Mouse (Mus musculus): ENCODE measurements around the gene Sspn. TPM values are rescaled to one million over a fixed set of nuclear protein-coding genes. Genes with fewer than 3 reads are reported as not detected.

The Sspn gene
- polyA plus RNA-seq, 1 experiment, result 2.9 TPM

DNA sequence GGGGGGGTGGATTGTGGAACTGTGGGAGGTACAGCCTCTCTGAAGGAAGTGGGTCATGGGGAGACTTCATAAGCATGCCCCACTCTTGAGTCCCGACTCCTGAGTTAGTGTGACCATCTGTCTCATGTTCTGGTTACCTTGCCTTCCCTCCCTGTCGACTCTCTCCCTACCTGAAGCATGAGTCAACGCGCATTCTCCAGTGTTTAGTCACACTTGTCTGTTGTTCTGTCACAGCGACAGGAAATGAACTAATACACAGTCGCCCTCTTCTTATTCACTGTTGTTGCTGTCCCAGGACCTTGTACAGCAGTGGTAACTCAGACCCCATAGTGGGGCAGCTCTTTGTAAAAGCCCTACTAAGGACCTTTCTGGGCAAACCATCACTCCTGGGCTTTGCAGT is 41.4 kb downstream of the Sspn start:
- no peak for DNase-seq
- H3K36me3 ChIP-seq (ENCODE audit: control insufficient read depth, insufficient read depth, low read length), result no peaks in the 10 kb centered on the region
- 80% methylated on average over 6 of the region's 6 CpGs for WGBS
- TF ChIP-seq CTCF (conservative IDR thresholded peaks at IDR 0.05; ENCODE audit: insufficient read depth, insufficient read length, low read depth, low read length), result no peak
- no peak for TF ChIP-seq POLR2A (IDR thresholded peaks at IDR 0.05; ENCODE audit: low read depth, low read length)
- H3K4me1 ChIP-seq (ENCODE audit: control insufficient read depth, insufficient read depth, low read length), result no peaks in the 10 kb centered on the region
- no peak overlapping the region for H3K4me3 ChIP-seq (ENCODE audit: insufficient read depth, low read depth, low read length)
- H3K27me3 ChIP-seq (replicated peaks; ENCODE audit: control insufficient read depth, insufficient read depth, low read length), result no peaks in the 10 kb centered on the region
- no peak overlapping the region for H3K27ac ChIP-seq (ENCODE audit: insufficient read depth, low read depth, low read length)

DNA sequence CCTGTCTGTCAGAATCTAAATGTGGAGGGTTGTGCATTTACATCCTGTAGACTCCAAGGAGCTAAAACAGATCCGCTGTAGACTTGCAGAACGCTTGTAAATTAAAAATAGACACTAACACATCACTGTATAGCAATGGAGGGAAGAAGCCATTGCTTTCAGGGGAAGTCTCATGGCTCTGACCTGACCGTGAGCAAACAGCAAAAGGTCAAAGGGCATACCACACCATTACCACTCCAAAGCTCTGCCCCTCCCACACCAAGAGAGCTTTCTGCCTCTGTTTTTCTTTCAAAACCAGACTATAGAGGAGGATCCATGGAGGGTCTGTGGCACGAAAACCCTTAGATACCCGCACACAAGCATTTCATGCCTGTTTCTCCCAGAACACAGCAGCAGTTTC is 41.9 kb downstream of the Sspn start:
- TF ChIP-seq CTCF (conservative IDR thresholded peaks at IDR 0.05; ENCODE audit: insufficient read depth, insufficient read length, low read depth, low read length), result no peak
- TF ChIP-seq POLR2A (IDR thresholded peaks at IDR 0.05; ENCODE audit: low read depth, low read length), result no peak
- WGBS, result 76% methylated on average over 5 of the region's 5 CpGs
- DNase-seq, result no peak

DNA sequence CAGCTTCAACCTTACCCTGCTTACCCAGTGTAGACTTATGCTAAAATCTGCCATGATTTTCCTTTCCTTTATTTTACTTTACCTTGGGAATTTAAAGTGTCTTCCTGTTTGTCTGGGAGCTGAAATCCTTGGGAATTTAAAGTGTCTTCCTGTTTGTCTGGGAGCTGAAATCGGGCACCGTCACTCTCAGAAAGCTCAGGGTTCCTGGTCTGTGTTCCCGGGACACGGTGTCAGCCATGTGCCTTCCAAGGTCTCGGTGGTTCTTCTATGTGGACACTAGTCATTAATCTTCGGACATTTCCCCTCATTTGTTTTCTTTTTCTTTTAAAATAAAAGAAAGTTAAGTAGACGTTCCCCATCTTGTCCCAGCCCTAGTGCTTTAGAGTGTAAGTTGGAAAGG is 43.3 kb downstream of the Sspn start:
- WGBS, result 21% methylated on average over 7 of the region's 7 CpGs
- TF ChIP-seq CTCF (conservative IDR thresholded peaks at IDR 0.05; ENCODE audit: insufficient read depth, insufficient read length, low read depth, low read length) (no peak), POLR2A (IDR thresholded peaks at IDR 0.05; ENCODE audit: low read depth, low read length) (no peak)
- DNase-seq, result no peak
- Histone ChIP-seq H3K36me3 (ENCODE audit: control insufficient read depth, insufficient read depth, low read length) (no peaks in the 10 kb centered on the region), H3K4me1 (ENCODE audit: control insufficient read depth, insufficient read depth, low read length) (no peaks in the 10 kb centered on the region), H3K27ac (ENCODE audit: insufficient read depth, low read depth, low read length) (no peak overlapping the region), H3K27me3 (replicated peaks; ENCODE audit: control insufficient read depth, insufficient read depth, low read length) (no peaks in the 10 kb centered on the region), H3K4me3 (ENCODE audit: insufficient read depth, low read depth, low read length) (no peak overlapping the region)

More for the DNA sequence above, 41.9 kb downstream of the Sspn start:
- Histone ChIP-seq H3K4me1 (ENCODE audit: control insufficient read depth, insufficient read depth, low read length) (no peaks in the 10 kb centered on the region), H3K36me3 (ENCODE audit: control insufficient read depth, insufficient read depth, low read length) (no peaks in the 10 kb centered on the region), H3K27me3 (replicated peaks; ENCODE audit: control insufficient read depth, insufficient read depth, low read length) (no peaks in the 10 kb centered on the region), H3K4me3 (ENCODE audit: insufficient read depth, low read depth, low read length) (no peak overlapping the region), H3K27ac (ENCODE audit: insufficient read depth, low read depth, low read length) (no peak overlapping the region)

DNA sequence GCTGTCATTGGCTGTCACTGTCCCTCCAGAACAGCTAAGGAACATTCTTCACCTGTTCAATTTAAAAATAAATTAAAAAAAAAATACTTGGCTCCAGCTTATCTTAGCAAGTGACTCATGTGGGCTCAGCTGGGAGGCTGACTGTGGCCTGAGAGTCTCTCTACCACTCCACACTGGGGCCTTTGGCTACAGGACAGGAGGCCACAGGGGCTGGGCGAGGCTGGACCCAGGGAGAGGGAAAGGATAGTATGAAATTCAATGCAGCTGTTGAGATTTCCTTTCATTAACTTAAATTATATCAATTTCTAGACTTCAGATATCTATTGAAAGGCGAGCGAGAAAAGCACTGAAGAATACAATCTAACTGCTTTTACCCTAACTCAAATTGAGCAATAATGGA is 45.9 kb downstream of the Sspn start:
- TF ChIP-seq POLR2A (IDR thresholded peaks at IDR 0.05; ENCODE audit: low read depth, low read length) (no peak), CTCF (conservative IDR thresholded peaks at IDR 0.05; ENCODE audit: insufficient read depth, insufficient read length, low read depth, low read length) (no peak)
- DNase-seq, result no peak
- no peak overlapping the region for H3K27ac ChIP-seq (ENCODE audit: insufficient read depth, low read depth, low read length)

GRCm38 (mm10) chr6:145977771-145978450 is 46.5 kb downstream of the Sspn start:
- WGBS, result 81% methylated on average over 8 of the region's 8 CpGs
- Histone ChIP-seq H3K27me3 (replicated peaks; ENCODE audit: control insufficient read depth, insufficient read depth, low read length) (no peaks in the 10 kb centered on the region), H3K4me1 (ENCODE audit: control insufficient read depth, insufficient read depth, low read length) (no peaks in the 10 kb centered on the region), H3K36me3 (ENCODE audit: control insufficient read depth, insufficient read depth, low read length) (no peaks in the 10 kb centered on the region), H3K4me3 (ENCODE audit: insufficient read depth, low read depth, low read length) (no peak overlapping the region), H3K27ac (ENCODE audit: insufficient read depth, low read depth, low read length) (no peak overlapping the region)
- no peak for DNase-seq
- no peak for TF ChIP-seq POLR2A (IDR thresholded peaks at IDR 0.05; ENCODE audit: low read depth, low read length)
- TF ChIP-seq CTCF (conservative IDR thresholded peaks at IDR 0.05; ENCODE audit: insufficient read depth, insufficient read length, low read depth, low read length), result no peak

More for the DNA sequence above, 45.9 kb downstream of the Sspn start:
- H3K27me3 ChIP-seq (replicated peaks; ENCODE audit: control insufficient read depth, insufficient read depth, low read length), result no peaks in the 10 kb centered on the region
- H3K36me3 ChIP-seq (ENCODE audit: control insufficient read depth, insufficient read depth, low read length), result no peaks in the 10 kb centered on the region
- H3K4me1 ChIP-seq (ENCODE audit: control insufficient read depth, insufficient read depth, low read length), result no peaks in the 10 kb centered on the region
- H3K4me3 ChIP-seq (ENCODE audit: insufficient read depth, low read depth, low read length), result no peak overlapping the region
- WGBS, result 97% methylated on average over 3 of the region's 3 CpGs

- no peaks in the 10 kb centered on the region for H3K4me1 ChIP-seq (ENCODE audit: control insufficient read depth, insufficient read depth, low read length)
- no peak for TF ChIP-seq CTCF (conservative IDR thresholded peaks at IDR 0.05; ENCODE audit: insufficient read depth, insufficient read length, low read depth, low read length)
- no peak overlapping the region for H3K27ac ChIP-seq (ENCODE audit: insufficient read depth, low read depth, low read length)
- no peaks in the 10 kb centered on the region for H3K36me3 ChIP-seq (ENCODE audit: control insufficient read depth, insufficient read depth, low read length)
- WGBS, result 70% methylated on average over 8 of the region's 8 CpGs
- no peak overlapping the region for H3K4me3 ChIP-seq (ENCODE audit: insufficient read depth, low read depth, low read length)
- H3K27me3 ChIP-seq (replicated peaks; ENCODE audit: control insufficient read depth, insufficient read depth, low read length), result no peaks in the 10 kb centered on the region
- DNase-seq, result no peak
Observed at GRCm38 (mm10) chr6:145981074-145981473, 49.6 kb downstream of the Sspn start.

- H3K27me3 ChIP-seq (replicated peaks; ENCODE audit: control insufficient read depth, insufficient read depth, low read length), result no peaks in the 10 kb centered on the region
- 88% methylated on average over 4 of the region's 4 CpGs for WGBS
- H3K36me3 ChIP-seq (ENCODE audit: control insufficient read depth, insufficient read depth, low read length), result no peaks in the 10 kb centered on the region
- no peak overlapping the region for H3K4me3 ChIP-seq (ENCODE audit: insufficient read depth, low read depth, low read length)
- TF ChIP-seq POLR2A (IDR thresholded peaks at IDR 0.05; ENCODE audit: low read depth, low read length), result no peak
- TF ChIP-seq CTCF (conservative IDR thresholded peaks at IDR 0.05; ENCODE audit: insufficient read depth, insufficient read length, low read depth, low read length), result no peak
- H3K27ac ChIP-seq (ENCODE audit: insufficient read depth, low read depth, low read length), result no peak overlapping the region
- H3K4me1 ChIP-seq (ENCODE audit: control insufficient read depth, insufficient read depth, low read length), result no peaks in the 10 kb centered on the region
- DNase-seq, result no peak
Observed at GRCm38 (mm10) chr6:145982335-145982734, 50.9 kb downstream of the Sspn start.
